Mouse (Mus musculus) kidney, postnatal 14 days (tissue): ENCODE results near the gene Hjurp.

Source experiments
- DNase-seq: peaks from one replicate; pipeline ENCODE4 v3.0.0; 2022; ENCODE audit warnings: mixed read lengths

Gene Hjurp

GRCm38 (mm10) chr1:88235046-88235893 is 42.2 kb downstream of the Hjurp start:
- no peak for DNase-seq

- no peak for DNase-seq
Measured at GRCm38 (mm10) chr1:88234646-88235045, 42.8 kb downstream of the Hjurp start.

- no peak for DNase-seq
Measured at GRCm38 (mm10) chr1:88234248-88234610, 43.2 kb downstream of the Hjurp start.

GRCm38 (mm10) chr1:88233421-88234247 is 43.8 kb downstream of the Hjurp start:
- no peak for DNase-seq

GRCm38 (mm10) chr1:88232664-88233380 is 44.6 kb downstream of the Hjurp start:
- no peak for DNase-seq

GRCm38 (mm10) chr1:88231803-88232499 is 45.5 kb downstream of the Hjurp start:
- no peak for DNase-seq

GRCm38 (mm10) chr1:88230981-88231802 is 46.2 kb downstream of the Hjurp start:
- no peak for DNase-seq

GRCm38 (mm10) chr1:88230421-88230820 is 47.0 kb downstream of the Hjurp start:
- DNase-seq = no peak

- DNase-seq = no peak
Measured at GRCm38 (mm10) chr1:88229986-88230385, 47.4 kb downstream of the Hjurp start.

GRCm38 (mm10) chr1:88229566-88229965 is 47.9 kb downstream of the Hjurp start:
- no peak for DNase-seq

- DNase-seq = no peak
Measured at GRCm38 (mm10) chr1:88228121-88228520, 49.3 kb downstream of the Hjurp start.

GRCm38 (mm10) chr1:88227482-88227881 is 50.0 kb downstream of the Hjurp start:
- DNase-seq = no peak

GRCm38 (mm10) chr1:88226670-88227379 is 50.6 kb downstream of the Hjurp start, which contains the start of gene Mroh2a:
Gene Mroh2a, plus strand, starts transcription at chr1:88226986.
- DNase-seq = peak; percentile 4

- DNase-seq = no peak
Measured at GRCm38 (mm10) chr1:88225741-88226140, 51.7 kb downstream of the Hjurp start.

- peak; percentile 2 for DNase-seq
Measured at GRCm38 (mm10) chr1:88225301-88225700, 52.1 kb downstream of the Hjurp start.

- DNase-seq = peak; percentile 39
Measured at GRCm38 (mm10) chr1:88224029-88224776, 53.2 kb downstream of the Hjurp start.

GRCm38 (mm10) chr1:88223591-88223990 is 53.8 kb downstream of the Hjurp start:
- DNase-seq = peak; percentile 21

GRCm38 (mm10) chr1:88223011-88223515 is 54.4 kb downstream of the Hjurp start:
- peak; percentile 5 for DNase-seq

- no peak for DNase-seq
Measured at GRCm38 (mm10) chr1:88222216-88222615, 55.2 kb downstream of the Hjurp start.

- DNase-seq = peak; percentile 6
Measured at GRCm38 (mm10) chr1:88220336-88220735, 57.1 kb downstream of the Hjurp start.
